Mouse (Mus musculus) mouse trophoblast stem cell (cell line): Measurements from ENCODE around the gene Kcna7.

ENCODE experiments used
- in situ Hi-C, 2 experiments: fragments of 300-500 bp; cut with MseI, MboI; formaldehyde crosslinking; loops; 2 replicates in 1 of 2; 3 replicates in 1 of 2; pipeline ENCODE4 v1.15.1; 2025

Kcna7 gene

GRCm38 (mm10) chr7:45419859-45420614 lies 14.6 kb downstream of the Kcna7 start:
- in situ Hi-C loops, result no loop called here

GRCm38 (mm10) chr7:45420615-45420919 lies 15.1 kb downstream of the Kcna7 start, which contains the start of gene Lhb:
Lhb (plus strand) TSS chr7:45420820.
- in situ Hi-C loops, result no loop called here

GRCm38 (mm10) chr7:45421194-45421593 lies 15.7 kb downstream of the Kcna7 start:
- in situ Hi-C loops, result no loop called here

DNA sequence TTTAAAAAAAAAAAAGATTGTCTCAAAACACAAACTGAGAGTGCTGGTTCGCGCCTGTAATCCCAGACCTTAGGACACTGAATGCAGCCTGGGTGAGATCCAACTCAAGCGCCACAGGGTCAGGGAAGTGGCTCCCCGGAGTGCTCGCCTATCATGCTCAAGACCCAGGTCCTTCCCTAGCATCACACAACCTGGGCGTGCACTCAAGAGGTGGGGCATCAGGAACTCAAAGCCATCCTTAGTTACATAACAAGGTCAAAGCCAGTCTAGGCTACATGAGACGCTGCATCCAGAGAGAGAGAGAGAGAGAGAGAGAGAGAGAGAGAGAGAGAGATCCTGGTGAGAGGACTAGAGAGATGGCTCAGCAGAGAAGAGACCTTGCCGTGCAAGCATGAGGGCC lies 21.1 kb downstream of the Kcna7 start:
- in situ Hi-C loops, result no loop called here

- in situ Hi-C loops, result no loop called here
These were observed 28.4 kb downstream of the Kcna7 start for GRCm38 (mm10) chr7:45433835-45434202.

- in situ Hi-C loops, result no loop called here
These were observed 29.0 kb downstream of the Kcna7 start, which contains the start of gene Gys1 for GRCm38 (mm10) chr7:45434203-45435015. Gys1 (plus strand) TSS chr7:45434844.

- in situ Hi-C loops, result no loop called here
These were observed 29.6 kb downstream of the Kcna7 start for GRCm38 (mm10) chr7:45435038-45435437.

- in situ Hi-C loops, result no loop called here
These were observed 31.0 kb downstream of the Kcna7 start for GRCm38 (mm10) chr7:45436444-45436843.

- in situ Hi-C loops, result no loop called here
These were observed 31.6 kb downstream of the Kcna7 start for GRCm38 (mm10) chr7:45437046-45437445.

DNA sequence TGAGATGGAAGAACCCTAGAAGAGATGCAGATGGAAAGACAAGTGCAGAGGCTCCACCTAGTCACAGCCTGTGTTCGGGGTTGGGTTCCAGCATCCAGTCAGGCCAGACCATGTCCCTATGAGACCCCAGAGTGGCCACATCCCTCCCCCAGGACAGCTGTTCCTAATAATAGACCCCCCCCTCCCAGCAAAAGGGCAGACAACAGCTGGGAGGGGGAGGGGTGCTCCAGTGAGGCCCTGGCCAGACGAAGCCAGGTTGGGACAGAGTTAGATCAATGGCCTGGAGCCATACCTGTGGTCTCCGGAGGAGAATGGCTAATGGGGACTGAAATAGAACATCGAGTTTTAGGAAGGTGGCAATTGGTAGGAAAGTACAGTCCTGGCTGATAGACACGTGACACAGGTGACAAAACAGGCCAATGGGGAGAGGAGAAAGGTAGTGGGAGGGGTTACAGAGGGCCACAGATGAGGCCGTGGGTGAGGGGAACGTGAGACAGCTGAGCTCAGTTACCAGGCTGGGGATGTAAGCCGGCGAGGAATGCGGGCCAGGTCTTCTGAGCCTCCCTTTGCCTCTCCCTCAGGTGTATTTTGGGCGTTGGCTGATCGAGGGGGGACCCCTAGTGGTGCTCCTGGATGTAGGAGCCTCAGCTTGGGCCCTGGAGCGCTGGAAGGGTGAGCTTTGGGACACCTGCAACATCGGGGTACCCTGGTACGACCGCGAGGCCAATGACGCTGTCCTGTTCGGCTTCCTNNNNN lies 32.2 kb downstream of the Kcna7 start, which contains the start of gene Ruvbl2:
Ruvbl2 (minus strand) TSS at position 576 of the 756 bp plus-strand sequence.
- in situ Hi-C loops, result no loop called here

GRCm38 (mm10) chr7:45443526-45444420 lies 38.3 kb downstream of the Kcna7 start:
- in situ Hi-C loops, result no loop called here

GRCm38 (mm10) chr7:45446589-45446988 lies 41.1 kb downstream of the Kcna7 start:
- in situ Hi-C loops, result loop anchor here in 1 of 2 experiments (5.0 kb wide), 1 partner anchor 39 kb away; the partner anchor contains the start of gene Kcna7

DNA sequence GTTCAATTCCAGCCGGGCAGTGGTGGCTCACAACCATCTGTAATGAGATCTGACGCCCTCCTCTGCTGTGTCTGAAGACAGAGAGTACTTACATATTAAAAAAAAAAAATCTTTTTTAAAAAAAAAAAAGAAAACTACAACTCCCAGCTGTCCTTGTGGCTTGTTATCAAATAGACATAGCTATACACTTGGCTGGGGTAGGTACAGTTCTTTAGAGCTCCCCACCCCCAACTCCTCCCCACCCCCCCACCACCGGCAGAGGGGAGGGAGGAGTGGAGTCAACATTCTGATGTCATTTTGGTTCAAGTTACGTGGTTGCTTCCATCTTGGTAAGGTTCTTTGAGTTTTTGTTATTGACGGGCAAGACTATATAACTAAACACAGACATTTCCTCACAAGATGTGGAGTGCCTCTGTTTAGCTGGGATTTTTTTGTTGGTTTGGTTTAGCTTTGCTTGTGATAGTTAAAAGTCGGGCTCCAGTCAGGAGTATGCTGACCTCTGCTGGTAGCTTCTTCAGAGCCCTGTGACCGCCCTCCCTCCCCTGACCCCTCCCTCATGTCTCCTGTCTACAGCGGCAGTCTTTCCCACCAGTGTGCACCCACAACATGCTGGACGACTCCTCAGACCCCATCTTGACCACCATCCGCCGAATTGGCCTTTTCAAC lies 42.0 kb downstream of the Kcna7 start:
- in situ Hi-C loops, result loop anchor here in 1 of 2 experiments (5.0 kb wide), 1 partner anchor 40 kb away; the partner anchor contains the start of gene Kcna7

DNA sequence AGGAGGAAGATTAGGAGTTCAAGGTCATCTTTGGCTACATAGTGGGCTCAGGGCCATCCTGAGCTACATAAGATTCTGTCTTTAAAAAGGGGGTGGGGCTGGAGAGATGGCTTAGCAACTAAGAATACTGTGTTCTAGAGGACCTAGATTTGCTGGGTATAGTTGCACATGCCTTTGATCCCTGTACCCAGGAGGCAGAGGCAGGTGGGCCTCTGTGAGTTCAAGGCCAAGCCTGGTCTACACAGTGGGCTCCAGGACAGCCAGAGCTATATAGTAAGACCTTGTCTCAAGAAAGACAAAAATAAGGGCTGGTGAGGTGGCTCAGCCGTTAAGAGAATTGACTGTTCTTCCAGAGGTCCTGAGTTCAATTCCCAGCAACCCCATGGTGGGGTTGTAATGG lies 44.5 kb downstream of the Kcna7 start:
- in situ Hi-C loops, result loop anchor here (5.0 to 10.0 kb wide), 2 partner anchors 43 to 65 kb away; partner anchors contain the start of genes Kcna7 (in 1 of the 2) and Nucb1 (in 1 of the 2)

DNA sequence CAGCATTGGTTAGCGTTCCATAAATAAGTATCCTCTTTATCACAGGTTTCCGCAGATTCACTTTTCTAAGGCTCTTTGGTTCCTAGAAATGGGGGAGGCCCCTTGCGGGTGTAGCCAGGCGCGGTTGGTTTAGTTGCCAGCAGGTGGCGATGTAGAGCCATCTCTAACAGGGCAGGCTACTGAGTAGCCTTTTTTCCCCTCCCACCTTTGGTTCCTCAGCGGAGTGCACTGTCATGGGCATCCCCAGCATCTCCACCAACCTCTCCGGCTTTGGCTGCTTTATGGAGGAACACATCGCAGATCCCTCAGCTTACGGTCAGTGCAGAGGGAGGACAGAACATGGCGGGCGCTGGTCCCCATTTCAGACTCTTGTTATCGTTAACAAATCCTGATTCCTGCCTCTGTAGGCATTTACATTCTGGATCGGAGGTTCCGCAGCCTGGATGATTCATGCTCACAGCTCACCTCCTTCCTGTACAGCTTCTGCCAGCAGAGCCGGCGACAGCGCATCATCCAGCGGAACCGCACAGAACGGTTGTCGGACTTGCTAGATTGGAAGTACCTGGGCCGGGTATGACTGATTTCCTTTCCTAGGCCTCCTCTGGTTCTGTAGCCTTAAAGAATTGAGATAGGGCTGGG lies 46.0 kb downstream of the Kcna7 start:
- in situ Hi-C loops, result loop anchor here in 1 of 2 experiments (10.0 kb wide), 1 partner anchor 63 kb away; the partner anchor contains the start of gene Nucb1

DNA sequence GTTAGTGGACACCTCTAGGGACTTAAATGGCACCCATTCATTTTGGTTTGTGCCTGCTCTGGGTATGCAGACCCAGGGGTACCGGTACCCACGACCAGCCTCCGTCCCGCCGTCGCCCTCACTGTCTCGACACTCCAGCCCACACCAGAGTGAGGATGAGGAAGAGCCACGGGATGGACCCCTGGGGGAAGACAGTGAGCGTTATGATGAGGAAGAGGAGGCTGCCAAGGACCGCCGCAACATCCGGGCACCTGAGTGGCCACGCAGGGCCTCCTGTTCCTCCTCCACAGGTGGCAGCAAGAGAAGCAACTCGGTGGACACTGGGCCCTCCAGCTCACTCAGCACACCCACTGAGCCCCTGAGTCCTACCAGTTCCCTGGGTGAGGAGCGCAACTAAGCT lies 49.5 kb downstream of the Kcna7 start:
- in situ Hi-C loops, result loop anchor here in 1 of 2 experiments (10.0 kb wide), 1 partner anchor 60 kb away; the partner anchor contains the start of gene Nucb1

GRCm38 (mm10) chr7:45455932-45456696 lies 50.7 kb downstream of the Kcna7 start:
- in situ Hi-C loops, result loop anchor here in 1 of 2 experiments (10.0 kb wide), 1 partner anchor 59 kb away; the partner anchor contains the start of gene Nucb1

GRCm38 (mm10) chr7:45456721-45457203 lies 51.3 kb downstream of the Kcna7 start:
- in situ Hi-C loops, result loop anchor here in 1 of 2 experiments (10.0 kb wide), 1 partner anchor 58 kb away; the partner anchor contains the start of gene Nucb1
